Mouse (Mus musculus) kidney, postnatal 0 days (tissue): ENCODE measurements around the gene Nfs1. TPM values are rescaled to one million over a fixed set of nuclear protein-coding genes. Genes with fewer than 3 reads are reported as not detected.

Experiments used
- ATAC-seq: fragments of 200-750 bp; cut with Nextera tagmentation; replicated peaks from 2 replicates; pipeline ENCODE4 v1.8.0; 2017; ENCODE audit warnings: low read depth, moderate number of reproducible peaks, moderate TSS enrichment, moderate library complexity; ENCODE audit not compliant: low FRiP score
- DNase-seq: peaks from one replicate; pipeline ENCODE4 v3.0.0-alpha.2; 2016; ENCODE audit warnings: low spot score
- H3K27ac ChIP-seq: fragments of 300-500 bp; sonication (generic); 2 replicates; pipeline ENCODE4 v1.5.1; 2014; ENCODE audit warnings: mild to moderate bottlenecking
- H3K27me3 ChIP-seq: fragments of 300-500 bp; sonication (generic); 2 replicates; pipeline ENCODE4 v1.6.1; 2014; ENCODE audit warnings: low read length, mixed read lengths; ENCODE audit not compliant: insufficient read depth
- H3K36me3 ChIP-seq: fragments of 300-500 bp; sonication (generic); 2 replicates; pipeline ENCODE4 v1.6.1; 2014; ENCODE audit warnings: low read length, mixed read lengths; ENCODE audit not compliant: insufficient read depth
- H3K4me1 ChIP-seq: fragments of 300-500 bp; sonication (generic); replicated peaks from 2 replicates; pipeline ENCODE4 v1.6.1; 2014; ENCODE audit warnings: antibody characterized with exemption, low read length, mixed read lengths; ENCODE audit not compliant: insufficient read depth
- H3K4me2 ChIP-seq: fragments of 300-500 bp; sonication (generic); 2 replicates; pipeline ENCODE4 v1.6.1; 2014; ENCODE audit warnings: mild to moderate bottlenecking, low read length, moderate library complexity, mixed read lengths
- H3K4me3 ChIP-seq: fragments of 300-500 bp; sonication (generic); replicated peaks from 2 replicates; pipeline ENCODE4 v1.5.1; 2014; ENCODE audit warnings: low read depth, low read length
- H3K9ac ChIP-seq: fragments of 300-500 bp; sonication (generic); 2 replicates; pipeline ENCODE4 v1.6.1; 2014; ENCODE audit warnings: low read depth, low read length
- H3K9me3 ChIP-seq: fragments of 300-500 bp; sonication (generic); replicated peaks from 2 replicates; pipeline ENCODE4 v1.6.1; 2016; ENCODE audit warnings: low read length, inconsistent platforms, mixed read lengths
- CTCF ChIP-seq: IDR thresholded peaks from 2 replicates; pipeline ENCODE4 v1.5.1; 2016; ENCODE audit warnings: antibody characterized with exemption, low read depth, mild to moderate bottlenecking, moderate library complexity
- WGBS: fragments of 180-500 bp; shearing (Covaris S2); extraction: QIAGEN DNeasy Blood & Tissue Kit; methylation state at CpG from one replicate; pipeline ENCODE4 v1.1.7; 2014; 5-methylcytosine and 5-hydroxymethylcytosine counted together
- polyA plus RNA-seq: library from polyadenylated mRNA; unstranded; fragments of >200 nt; fragmentation: Nextera tagmentation; extraction: Ambion mirVana; gene quantifications from 2 replicates; pipeline ENCODE4 v1.2.1, GENCODE M21; 2015

Nfs1 gene
- polyA plus RNA-seq, 1 experiment from 2014 or later: 64.0 TPM

- Histone ChIP-seq H3K4me2 (peak overlapping the region; percentile 86; the same call in 1 of the 2 replicates), H3K27ac (no peak overlapping the region), H3K9me3 (no peaks in the 10 kb centered on the region), H3K4me3 (no peak overlapping the region), H3K27me3 (no peaks in the 10 kb centered on the region), H3K4me1 (peaks cover 3% of the 10 kb centered on the region; the same call in 1 of the 2 replicates), H3K9ac (no peak overlapping the region), H3K36me3 (peaks cover 26% of the 10 kb centered on the region)
- no peak for TF ChIP-seq CTCF
- DNase-seq (no peak), ATAC-seq (no peak)
- WGBS: 60% methylated on average over 11 of the region's 11 CpGs
Observed at GRCm38 (mm10) chr2:156145486-156146130, 1.6 kb upstream of the Nfs1 start.

DNA sequence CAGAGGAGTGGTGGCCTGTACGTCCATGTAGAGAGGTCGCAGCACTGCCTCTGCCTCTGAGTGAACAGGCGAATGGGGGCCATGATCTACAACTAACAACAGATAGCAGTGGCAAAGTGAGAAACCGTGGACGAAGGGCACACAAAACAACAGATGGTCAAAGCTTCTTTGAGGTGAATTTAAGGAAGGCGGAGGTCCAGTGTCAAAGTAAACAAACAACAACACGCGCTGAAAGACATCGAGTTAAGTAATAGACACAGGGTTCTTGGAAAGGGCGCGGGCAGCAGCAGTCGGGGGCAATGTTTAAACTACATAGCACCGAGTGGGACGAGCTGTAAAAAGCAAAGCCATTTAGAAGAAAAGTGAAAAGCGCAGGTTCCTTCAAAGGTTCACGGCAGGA, 619 bp downstream of the Nfs1 start:
- under 1% methylated on average over 16 of the region's 16 CpGs for WGBS
- ATAC-seq: no peak
- Histone ChIP-seq H3K9ac (peak overlapping the region; percentile 84), H3K9me3 (no peaks in the 10 kb centered on the region), H3K4me2 (peak overlapping the region; percentile 86), H3K36me3 (peaks cover 13% of the 10 kb centered on the region), H3K27me3 (no peaks in the 10 kb centered on the region), H3K4me1 (peaks cover 3% of the 10 kb centered on the region; the same call in 1 of the 2 replicates), H3K4me3 (peak overlapping the region; percentile 72), H3K27ac (peak overlapping the region; percentile 96)
- DNase-seq: no peak
- TF ChIP-seq CTCF: no peak

DNA sequence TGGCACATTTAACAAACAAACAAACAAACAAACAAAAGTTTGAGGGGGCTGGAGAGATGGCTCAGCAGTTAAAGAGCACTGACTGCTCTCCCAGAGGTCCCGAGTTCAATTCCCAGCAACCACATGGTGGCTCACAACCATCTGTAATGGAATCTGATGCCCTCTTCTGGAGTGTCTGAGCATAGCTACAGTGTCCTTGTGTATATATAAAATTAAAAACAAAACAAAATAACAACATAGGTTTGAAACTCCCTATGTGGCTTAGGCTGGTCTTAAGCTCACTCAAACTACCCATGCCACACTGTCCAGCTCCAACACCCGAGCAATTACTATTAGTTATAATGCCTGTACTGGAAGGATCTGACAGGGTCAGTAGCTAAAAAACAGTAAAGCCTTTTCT, 1.2 kb downstream of the Nfs1 start:
- H3K36me3 ChIP-seq: peaks cover 9% of the 10 kb centered on the region
- H3K9ac ChIP-seq: peak overlapping the region; percentile 84; the same call in 1 of the 2 replicates
- ATAC-seq: no peak

GRCm38 (mm10) chr2:156135695-156136094, 8.3 kb downstream of the Nfs1 start:
- Histone ChIP-seq H3K4me3 (no peak overlapping the region), H3K9ac (no peak overlapping the region), H3K4me1 (no peaks in the 10 kb centered on the region), H3K9me3 (no peaks in the 10 kb centered on the region), H3K36me3 (peaks cover 8% of the 10 kb centered on the region; the same call in 1 of the 2 replicates), H3K27me3 (no peaks in the 10 kb centered on the region), H3K4me2 (no peak overlapping the region), H3K27ac (no peak overlapping the region)
- no peak for DNase-seq
- 86% methylated on average over 6 of the region's 6 CpGs for WGBS
- peak; percentile 42; the same call in 1 of the 2 replicates for TF ChIP-seq CTCF
- no peak for ATAC-seq

More for the DNA sequence above, 1.2 kb downstream of the Nfs1 start:
- peak overlapping the region; percentile 72; the same call in 1 of the 2 replicates for H3K4me3 ChIP-seq
- no peak for DNase-seq
- H3K4me1 ChIP-seq: peaks cover 3% of the 10 kb centered on the region; the same call in 1 of the 2 replicates
- H3K4me2 ChIP-seq: peak overlapping the region; percentile 86
- no peaks in the 10 kb centered on the region for H3K9me3 ChIP-seq
- WGBS: 78% methylated on average over 2 of the region's 2 CpGs
- no peaks in the 10 kb centered on the region for H3K27me3 ChIP-seq
- no peak overlapping the region; the same call in 1 of the 2 replicates for H3K27ac ChIP-seq
- TF ChIP-seq CTCF: peak; percentile 28

- 0 out of 2 replicates have a peak, but pooled peaks cover 4% of the 10 kb centered on the region for H3K36me3 ChIP-seq
- no peak overlapping the region for H3K9ac ChIP-seq
- no peaks in the 10 kb centered on the region for H3K27me3 ChIP-seq
- no peak for DNase-seq
- ATAC-seq: no peak
- H3K4me2 ChIP-seq: no peak overlapping the region
- no peaks in the 10 kb centered on the region for H3K9me3 ChIP-seq
- no peak overlapping the region for H3K4me3 ChIP-seq
- H3K27ac ChIP-seq: no peak overlapping the region
- no peak for TF ChIP-seq CTCF
- WGBS: 83% methylated on average over 5 of the region's 5 CpGs
- no peaks in the 10 kb centered on the region for H3K4me1 ChIP-seq
Observed at GRCm38 (mm10) chr2:156134161-156134560, 9.8 kb downstream of the Nfs1 start.

GRCm38 (mm10) chr2:156126992-156127391, 17.0 kb downstream of the Nfs1 start, which contains the start of gene Gm28036:
Gene Gm28036, minus strand, starts transcription at chr2:156127092.
- H3K4me1 ChIP-seq: no peaks in the 10 kb centered on the region
- H3K9ac ChIP-seq: no peak within 1 kb of the TSS
- H3K4me3 ChIP-seq: no peak within 1 kb of the TSS
- no peak within 1 kb of the TSS for H3K4me2 ChIP-seq
- 95% methylated on average over 5 of the region's 5 CpGs for WGBS
- ATAC-seq: no peak
- 0 out of 2 replicates have a peak, but pooled peaks cover 6% of the 10 kb centered on the region for H3K36me3 ChIP-seq
- no peak for TF ChIP-seq CTCF
- DNase-seq: no peak
- H3K27me3 ChIP-seq: no peaks in the 10 kb centered on the region
- no peak within 1 kb of the TSS for H3K27ac ChIP-seq
- no peaks in the 10 kb centered on the region for H3K9me3 ChIP-seq
